Mouse (Mus musculus) kidney, postnatal 0 days (tissue): Measurements from ENCODE around the gene Pls3. TPM values are rescaled to one million over a fixed set of nuclear protein-coding genes. Genes with fewer than 3 reads are reported as not detected.
"Not testable (repeated sequence)": the region's sequence is repeated elsewhere in the genome, so short reads cannot be mapped to it uniquely, and the experiment has no call there.

ENCODE experiments used
- ATAC-seq: fragments of 200-750 bp; cut with Nextera tagmentation; replicated peaks from 2 replicates; pipeline ENCODE4 v1.8.0; 2017; ENCODE audit warnings: low read depth, moderate number of reproducible peaks, moderate TSS enrichment, moderate library complexity; ENCODE audit not compliant: low FRiP score
- DNase-seq: peaks from one replicate; pipeline ENCODE4 v3.0.0-alpha.2; 2016; ENCODE audit warnings: low spot score
- H3K27ac ChIP-seq: fragments of 300-500 bp; sonication (generic); 2 replicates; pipeline ENCODE4 v1.5.1; 2014; ENCODE audit warnings: mild to moderate bottlenecking
- H3K27me3 ChIP-seq: fragments of 300-500 bp; sonication (generic); 2 replicates; pipeline ENCODE4 v1.6.1; 2014; ENCODE audit warnings: low read length, mixed read lengths; ENCODE audit not compliant: insufficient read depth
- H3K36me3 ChIP-seq: fragments of 300-500 bp; sonication (generic); 2 replicates; pipeline ENCODE4 v1.6.1; 2014; ENCODE audit warnings: low read length, mixed read lengths; ENCODE audit not compliant: insufficient read depth
- H3K4me1 ChIP-seq: fragments of 300-500 bp; sonication (generic); replicated peaks from 2 replicates; pipeline ENCODE4 v1.6.1; 2014; ENCODE audit warnings: antibody characterized with exemption, low read length, mixed read lengths; ENCODE audit not compliant: insufficient read depth
- H3K4me2 ChIP-seq: fragments of 300-500 bp; sonication (generic); 2 replicates; pipeline ENCODE4 v1.6.1; 2014; ENCODE audit warnings: mild to moderate bottlenecking, low read length, moderate library complexity, mixed read lengths
- H3K4me3 ChIP-seq: fragments of 300-500 bp; sonication (generic); replicated peaks from 2 replicates; pipeline ENCODE4 v1.5.1; 2014; ENCODE audit warnings: low read depth, low read length
- H3K9ac ChIP-seq: fragments of 300-500 bp; sonication (generic); 2 replicates; pipeline ENCODE4 v1.6.1; 2014; ENCODE audit warnings: low read depth, low read length
- H3K9me3 ChIP-seq: fragments of 300-500 bp; sonication (generic); replicated peaks from 2 replicates; pipeline ENCODE4 v1.6.1; 2016; ENCODE audit warnings: low read length, inconsistent platforms, mixed read lengths
- CTCF ChIP-seq: IDR thresholded peaks from 2 replicates; pipeline ENCODE4 v1.5.1; 2016; ENCODE audit warnings: antibody characterized with exemption, low read depth, mild to moderate bottlenecking, moderate library complexity
- WGBS: fragments of 180-500 bp; shearing (Covaris S2); extraction: QIAGEN DNeasy Blood & Tissue Kit; methylation state at CpG from one replicate; pipeline ENCODE4 v1.1.7; 2014; 5-methylcytosine and 5-hydroxymethylcytosine counted together
- polyA plus RNA-seq: library from polyadenylated mRNA; unstranded; fragments of >200 nt; fragmentation: Nextera tagmentation; extraction: Ambion mirVana; gene quantifications from 2 replicates; pipeline ENCODE4 v1.2.1, GENCODE M21; 2015

Gene Pls3
- polyA plus RNA-seq, 1 experiment from 2014 or later: 145 TPM

GRCm38 (mm10) chrX:75759036-75759435, 115.9 kb downstream of the Pls3 start:
- 60% methylated on average over 11 of the region's 12 CpGs for WGBS
- not testable (repeated sequence) for DNase-seq, ATAC-seq

GRCm38 (mm10) chrX:75757966-75758365, 117.0 kb downstream of the Pls3 start:
- not testable (repeated sequence) for H3K36me3 ChIP-seq, H3K27me3 ChIP-seq, DNase-seq, H3K27ac ChIP-seq, ATAC-seq, H3K9ac ChIP-seq, H3K9me3 ChIP-seq, H3K4me2 ChIP-seq, H3K4me3 ChIP-seq, H3K4me1 ChIP-seq
- peak; percentile 18; the same call in 1 of the 2 replicates for TF ChIP-seq CTCF
- 78% methylated on average over 13 of the region's 14 CpGs for WGBS

More at GRCm38 (mm10) chrX:75759036-75759435, 115.9 kb downstream of the Pls3 start:
- not testable (repeated sequence) for H3K9me3 ChIP-seq, H3K27me3 ChIP-seq, H3K27ac ChIP-seq, H3K4me3 ChIP-seq, H3K36me3 ChIP-seq, H3K9ac ChIP-seq, H3K4me2 ChIP-seq, H3K4me1 ChIP-seq
- peak; percentile 57 for TF ChIP-seq CTCF

GRCm38 (mm10) chrX:75754531-75754930, 120.5 kb downstream of the Pls3 start:
- not testable (repeated sequence) for H3K9ac ChIP-seq, H3K27ac ChIP-seq, H3K4me2 ChIP-seq, H3K36me3 ChIP-seq, H3K27me3 ChIP-seq, H3K4me3 ChIP-seq, H3K4me1 ChIP-seq, DNase-seq, ATAC-seq, H3K9me3 ChIP-seq

- 49% methylated on average over 2 of the region's 12 CpGs for WGBS
These were observed 124.8 kb downstream of the Pls3 start for GRCm38 (mm10) chrX:75750126-75750725.

GRCm38 (mm10) chrX:75749312-75749711, 125.7 kb downstream of the Pls3 start:
- peak; percentile 40; the same call in 1 of the 2 replicates for TF ChIP-seq CTCF

More at GRCm38 (mm10) chrX:75750126-75750725, 124.8 kb downstream of the Pls3 start:
- H3K9me3 ChIP-seq, H3K4me1 ChIP-seq, H3K27ac ChIP-seq, H3K9ac ChIP-seq, H3K27me3 ChIP-seq, ATAC-seq, DNase-seq, H3K4me2 ChIP-seq, H3K36me3 ChIP-seq, H3K4me3 ChIP-seq: not testable (repeated sequence)

GRCm38 (mm10) chrX:75744466-75744865, 130.5 kb downstream of the Pls3 start:
- DNase-seq, H3K4me3 ChIP-seq, H3K9ac ChIP-seq, H3K9me3 ChIP-seq, H3K4me2 ChIP-seq, H3K36me3 ChIP-seq, H3K27ac ChIP-seq, H3K4me1 ChIP-seq, ATAC-seq, H3K27me3 ChIP-seq: not testable (repeated sequence)
- peak; percentile 44 for TF ChIP-seq CTCF
- WGBS: 55% methylated on average over 14 of the region's 14 CpGs

More at GRCm38 (mm10) chrX:75749312-75749711, 125.7 kb downstream of the Pls3 start:
- H3K9me3 ChIP-seq, H3K36me3 ChIP-seq, H3K4me2 ChIP-seq, H3K27ac ChIP-seq, H3K9ac ChIP-seq, H3K4me1 ChIP-seq, ATAC-seq, H3K27me3 ChIP-seq, H3K4me3 ChIP-seq: not testable (repeated sequence)
- 75% methylated on average over 4 of the region's 10 CpGs for WGBS
- DNase-seq: peak; percentile 0

- not testable (repeated sequence) for DNase-seq, H3K4me1 ChIP-seq, H3K27me3 ChIP-seq, ATAC-seq, H3K4me2 ChIP-seq, H3K36me3 ChIP-seq, H3K27ac ChIP-seq, H3K9me3 ChIP-seq, H3K9ac ChIP-seq, H3K4me3 ChIP-seq
- 53% methylated on average over 2 of the region's 8 CpGs for WGBS
These were observed 135.5 kb downstream of the Pls3 start for GRCm38 (mm10) chrX:75739464-75739863.
